Mouse (Mus musculus): Measurements from ENCODE around the gene Lysmd1. TPM values are rescaled to one million over a fixed set of nuclear protein-coding genes. Genes with fewer than 3 reads are reported as not detected.

Gene Lysmd1
- polyA plus RNA-seq, 1 experiment from 2014 or later = 14.4 TPM

GRCm38 (mm10) chr3:95174011-95174592 is 40.2 kb downstream of the Lysmd1 start:
- Histone ChIP-seq H3K4me3 (replicated peaks; ENCODE audit: low read depth, low read length) (0 out of 2 replicates have a peak overlapping the region, but pooled peaks have one; percentile 11), H3K27ac (no peak overlapping the region), H3K9ac (ENCODE audit: low read depth, low read length) (no peak overlapping the region), H3K4me2 (ENCODE audit: low read length) (peak overlapping the region; percentile 79), H3K27me3 (ENCODE audit: insufficient read depth, low read length) (peaks cover 16% of the 10 kb centered on the region), H3K36me3 (ENCODE audit: insufficient read depth, low read length) (0 out of 2 replicates have a peak, but pooled peaks cover 14% of the 10 kb centered on the region), H3K4me1 (replicated peaks; ENCODE audit: insufficient read depth, low read length) (no peaks in the 10 kb centered on the region; the same call in 1 of the 2 replicates), H3K9me3 (replicated peaks; ENCODE audit: low read length) (no peaks in the 10 kb centered on the region)
- ATAC-seq (replicated peaks; ENCODE audit: low FRiP score, low read depth) (peak; percentile 34; the same call in 1 of the 2 replicates), DNase-seq (ENCODE audit: low spot score) (peak; percentile 85)
- 4% methylated on average over 16 of the region's 16 CpGs for WGBS
- peak; percentile 91 for TF ChIP-seq CTCF (IDR thresholded peaks at IDR 0.05; ENCODE audit: low read depth)

DNA sequence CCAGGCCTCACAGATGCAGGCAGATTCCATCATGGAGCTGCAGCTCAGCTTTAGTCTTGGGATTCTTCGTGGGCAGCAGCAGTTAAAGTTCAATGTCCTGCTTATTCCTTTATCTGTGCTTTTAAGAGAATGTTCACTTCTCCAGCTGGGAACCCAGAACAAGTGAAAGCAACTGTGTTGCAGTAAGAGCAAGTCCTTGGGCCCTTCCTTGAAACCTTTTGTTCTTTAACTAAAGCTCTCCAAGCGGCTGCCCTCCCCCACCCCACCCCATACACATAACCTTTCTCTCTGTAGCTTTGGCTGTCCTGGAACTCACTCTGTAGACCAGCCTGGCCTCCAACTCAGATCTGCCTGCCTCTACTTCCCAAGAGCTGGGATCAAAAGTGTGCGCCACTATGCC is 42.6 kb downstream of the Lysmd1 start:
- Histone ChIP-seq H3K9me3 (replicated peaks; ENCODE audit: low read length) (no peaks in the 10 kb centered on the region), H3K36me3 (ENCODE audit: insufficient read depth, low read length) (0 out of 2 replicates have a peak, but pooled peaks cover 3% of the 10 kb centered on the region), H3K4me3 (replicated peaks; ENCODE audit: low read depth, low read length) (no peak overlapping the region), H3K27me3 (ENCODE audit: insufficient read depth, low read length) (peaks cover 16% of the 10 kb centered on the region), H3K9ac (ENCODE audit: low read depth, low read length) (no peak overlapping the region), H3K4me2 (ENCODE audit: low read length) (no peak overlapping the region), H3K4me1 (replicated peaks; ENCODE audit: insufficient read depth, low read length) (no peaks in the 10 kb centered on the region; the same call in 1 of the 2 replicates), H3K27ac (no peak overlapping the region)
- no peak for ATAC-seq (replicated peaks; ENCODE audit: low FRiP score, low read depth)
- DNase-seq (ENCODE audit: low spot score) = no peak
- TF ChIP-seq CTCF (IDR thresholded peaks at IDR 0.05; ENCODE audit: low read depth) = no peak
- WGBS = 86% methylated on average over 3 of the region's 3 CpGs

- no peaks in the 10 kb centered on the region for H3K9me3 ChIP-seq (replicated peaks; ENCODE audit: low read length)
- H3K36me3 ChIP-seq (ENCODE audit: insufficient read depth, low read length) = no peaks in the 10 kb centered on the region
- no peak overlapping the region for H3K9ac ChIP-seq (ENCODE audit: low read depth, low read length)
- 47% methylated on average over 6 of the region's 6 CpGs for WGBS
- no peak overlapping the region for H3K4me3 ChIP-seq (replicated peaks; ENCODE audit: low read depth, low read length)
- ATAC-seq (replicated peaks; ENCODE audit: low FRiP score, low read depth) = no peak
- DNase-seq (ENCODE audit: low spot score) = no peak
- TF ChIP-seq CTCF (IDR thresholded peaks at IDR 0.05; ENCODE audit: low read depth) = no peak
- no peaks in the 10 kb centered on the region; the same call in 1 of the 2 replicates for H3K4me1 ChIP-seq (replicated peaks; ENCODE audit: insufficient read depth, low read length)
- H3K27ac ChIP-seq = no peak overlapping the region
- peaks cover 5% of the 10 kb centered on the region; the same call in 1 of the 2 replicates for H3K27me3 ChIP-seq (ENCODE audit: insufficient read depth, low read length)
- H3K4me2 ChIP-seq (ENCODE audit: low read length) = no peak overlapping the region
Observed at GRCm38 (mm10) chr3:95177583-95177982, 43.7 kb downstream of the Lysmd1 start.

DNA sequence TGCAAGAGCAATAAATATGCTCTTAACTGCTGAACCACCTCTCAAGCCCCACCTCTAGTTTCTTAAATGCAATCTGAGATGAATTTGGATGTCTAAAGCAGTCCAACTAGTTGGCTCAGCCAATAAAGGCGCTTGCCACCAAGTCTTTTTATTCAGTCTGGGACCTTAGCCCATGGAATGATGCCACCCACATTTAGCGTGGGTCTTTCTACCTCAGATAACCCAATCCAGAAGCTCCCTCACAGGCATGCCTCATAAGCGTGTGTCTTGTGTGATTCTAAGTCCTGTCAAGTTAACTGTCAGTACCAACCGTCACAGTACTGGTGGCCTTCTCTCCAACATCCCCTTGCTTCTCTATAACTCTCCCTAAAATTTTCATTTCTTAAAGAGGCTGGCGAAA is 45.1 kb downstream of the Lysmd1 start:
- H3K9me3 ChIP-seq (replicated peaks; ENCODE audit: low read length) = no peaks in the 10 kb centered on the region

DNA sequence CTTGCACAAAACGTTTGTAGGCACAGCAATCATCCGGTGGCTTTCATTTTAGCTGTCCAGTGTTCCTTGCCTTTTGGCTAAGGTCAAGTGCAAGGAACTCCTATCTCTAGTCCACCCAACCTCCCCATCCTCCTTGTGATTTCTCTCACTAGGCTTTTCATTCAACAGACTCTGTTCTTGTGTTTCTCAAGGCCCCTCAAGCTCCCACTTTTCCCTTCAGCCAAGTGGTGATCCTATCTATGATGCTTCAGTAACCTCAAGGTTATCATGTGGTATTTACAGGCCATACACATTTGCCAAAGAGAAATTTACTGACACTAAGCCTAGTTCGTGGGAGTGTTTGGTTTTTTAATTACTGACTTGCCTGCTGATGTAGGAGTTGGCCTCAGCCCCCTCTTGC is 46.0 kb downstream of the Lysmd1 start:
- no peak overlapping the region for H3K9ac ChIP-seq (ENCODE audit: low read depth, low read length)
- no peak for TF ChIP-seq CTCF (IDR thresholded peaks at IDR 0.05; ENCODE audit: low read depth)
- H3K4me1 ChIP-seq (replicated peaks; ENCODE audit: insufficient read depth, low read length) = no peaks in the 10 kb centered on the region
- no peaks in the 10 kb centered on the region for H3K9me3 ChIP-seq (replicated peaks; ENCODE audit: low read length)
- H3K27ac ChIP-seq = no peak overlapping the region
- no peak overlapping the region for H3K4me3 ChIP-seq (replicated peaks; ENCODE audit: low read depth, low read length)
- no peak overlapping the region for H3K4me2 ChIP-seq (ENCODE audit: low read length)
- H3K27me3 ChIP-seq (ENCODE audit: insufficient read depth, low read length) = no peaks in the 10 kb centered on the region
- DNase-seq (ENCODE audit: low spot score) (no peak), ATAC-seq (replicated peaks; ENCODE audit: low FRiP score, low read depth) (no peak)
- H3K36me3 ChIP-seq (ENCODE audit: insufficient read depth, low read length) = 0 out of 2 replicates have a peak, but pooled peaks cover 2% of the 10 kb centered on the region
- 53% methylated on average over 3 of the region's 3 CpGs for WGBS

More for the DNA sequence above, 45.1 kb downstream of the Lysmd1 start:
- no peaks in the 10 kb centered on the region for H3K27me3 ChIP-seq (ENCODE audit: insufficient read depth, low read length)
- H3K4me3 ChIP-seq (replicated peaks; ENCODE audit: low read depth, low read length) = no peak overlapping the region
- TF ChIP-seq CTCF (IDR thresholded peaks at IDR 0.05; ENCODE audit: low read depth) = no peak
- 87% methylated on average over 5 of the region's 5 CpGs for WGBS
- no peak overlapping the region for H3K9ac ChIP-seq (ENCODE audit: low read depth, low read length)
- H3K36me3 ChIP-seq (ENCODE audit: insufficient read depth, low read length) = no peaks in the 10 kb centered on the region
- H3K4me2 ChIP-seq (ENCODE audit: low read length) = no peak overlapping the region
- no peak for ATAC-seq (replicated peaks; ENCODE audit: low FRiP score, low read depth)
- no peak overlapping the region for H3K27ac ChIP-seq
- no peaks in the 10 kb centered on the region for H3K4me1 ChIP-seq (replicated peaks; ENCODE audit: insufficient read depth, low read length)
- no peak for DNase-seq (ENCODE audit: low spot score)

DNA sequence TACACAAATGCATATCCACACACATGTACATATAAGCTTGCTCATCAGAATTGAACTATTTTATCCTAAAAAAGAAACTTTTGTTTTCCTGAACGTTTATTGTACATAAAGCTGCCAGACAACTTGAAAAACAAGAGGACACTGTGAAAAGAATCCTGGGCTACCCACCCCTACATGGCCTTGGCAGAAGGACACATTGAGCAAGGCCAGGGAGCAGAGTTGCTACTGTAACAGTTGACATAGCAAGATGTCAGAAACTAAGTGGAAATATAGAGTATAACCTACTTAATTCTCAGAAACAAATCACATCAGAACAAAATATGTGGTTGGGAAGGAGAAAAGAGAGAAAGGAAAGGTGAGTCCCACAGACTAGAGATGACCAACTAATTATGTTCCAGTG is 48.0 kb downstream of the Lysmd1 start:
- no peak for TF ChIP-seq CTCF (IDR thresholded peaks at IDR 0.05; ENCODE audit: low read depth)
- ATAC-seq (replicated peaks; ENCODE audit: low FRiP score, low read depth) (no peak), DNase-seq (ENCODE audit: low spot score) (no peak)
- no peak overlapping the region for H3K27ac ChIP-seq
- WGBS = 63% methylated on average over 1 of the region's 1 CpGs
- H3K9me3 ChIP-seq (replicated peaks; ENCODE audit: low read length) = no peaks in the 10 kb centered on the region
- H3K4me2 ChIP-seq (ENCODE audit: low read length) = no peak overlapping the region
- no peak overlapping the region for H3K9ac ChIP-seq (ENCODE audit: low read depth, low read length)
- H3K27me3 ChIP-seq (ENCODE audit: insufficient read depth, low read length) = no peaks in the 10 kb centered on the region
- H3K4me1 ChIP-seq (replicated peaks; ENCODE audit: insufficient read depth, low read length) = no peaks in the 10 kb centered on the region
- H3K36me3 ChIP-seq (ENCODE audit: insufficient read depth, low read length) = peaks cover 17% of the 10 kb centered on the region
- no peak overlapping the region for H3K4me3 ChIP-seq (replicated peaks; ENCODE audit: low read depth, low read length)
